Mouse (Mus musculus): ENCODE data around the gene Wsb2. TPM values are rescaled to one million over a fixed set of nuclear protein-coding genes. Genes with fewer than 3 reads are reported as not detected.
"Not testable (repeated sequence)": the region's sequence is repeated elsewhere in the genome, so short reads cannot be mapped to it uniquely, and the experiment has no call there.

The Wsb2 gene
- polyA plus RNA-seq, 1 experiment, result 131 TPM

DNA sequence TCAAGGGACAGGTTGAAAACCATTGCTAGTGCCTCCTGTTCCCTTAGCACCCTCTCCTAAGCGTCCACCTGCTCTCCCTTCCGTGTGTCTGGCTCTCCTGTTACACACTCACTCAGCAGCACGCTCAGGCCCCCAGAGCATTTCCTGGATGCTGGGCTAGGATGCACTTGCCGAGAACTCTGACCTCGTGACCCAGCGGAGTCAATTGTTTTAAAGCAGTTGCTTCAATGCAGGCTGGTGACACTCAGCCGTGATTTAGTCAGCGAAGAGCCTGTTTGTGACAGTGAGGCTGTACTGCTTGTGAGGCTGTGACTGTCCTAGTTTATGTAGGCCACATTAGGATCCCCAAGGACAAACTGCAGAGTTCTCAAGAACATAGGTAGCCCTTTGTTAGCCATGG lies 10.1 kb downstream of the Wsb2 start:
- Histone ChIP-seq H3K4me3 (ENCODE audit: insufficient read depth, poor library complexity, severe bottlenecking) (no peak overlapping the region), H3K36me3 (ENCODE audit: control insufficient read depth, insufficient read depth) (peaks cover 72% of the 10 kb centered on the region), H3ac (ENCODE audit: control insufficient read depth, insufficient read length, low read depth) (no peak overlapping the region), H3K79me2 (ENCODE audit: control insufficient read depth, insufficient read depth) (peaks cover 73% of the 10 kb centered on the region), H3K27me3 (ENCODE audit: control insufficient read depth, insufficient read depth, insufficient read length) (no peaks in the 10 kb centered on the region), H3K79me3 (ENCODE audit: low read depth) (peaks cover 45% of the 10 kb centered on the region)
- TF ChIP-seq USF1 (IDR thresholded peaks at IDR 0.05; ENCODE audit: low read depth) (no peak), MYOG (IDR thresholded peaks at IDR 0.05; ENCODE audit: control insufficient read depth, extremely low read depth, insufficient read length) (no peak), FOSL1 (IDR thresholded peaks at IDR 0.05; ENCODE audit: insufficient read depth, low read length, poor library complexity, severe bottlenecking) (no peak), MAX (IDR thresholded peaks at IDR 0.05) (no peak), CTCF (IDR thresholded peaks at IDR 0.05; ENCODE audit: control insufficient read depth, insufficient read depth, insufficient read length) (no peak), CEBPB (IDR thresholded peaks at IDR 0.05; ENCODE audit: low read depth) (no peak), MYOD1 (IDR thresholded peaks at IDR 0.05; ENCODE audit: control insufficient read depth, insufficient read length, low read depth) (no peak)

DNA sequence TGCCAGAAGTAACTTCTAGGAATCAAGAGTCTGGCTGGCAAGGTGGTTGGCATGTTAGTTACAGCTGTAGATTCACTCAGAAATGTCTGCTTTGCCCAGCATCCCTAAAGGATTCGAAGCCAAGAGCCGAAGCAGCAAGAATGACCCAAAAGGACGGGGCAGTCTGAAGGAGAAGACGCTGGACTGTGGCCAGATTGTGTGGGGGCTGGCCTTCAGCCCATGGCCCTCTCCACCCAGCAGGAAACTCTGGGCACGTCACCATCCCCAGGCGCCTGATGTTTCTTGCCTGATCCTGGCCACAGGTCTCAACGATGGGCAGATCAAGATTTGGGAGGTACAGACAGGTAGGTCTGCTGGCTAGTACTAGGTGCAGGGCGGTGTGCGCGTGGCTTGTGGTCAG lies 13.5 kb downstream of the Wsb2 start:
- Histone ChIP-seq H3K79me3 (ENCODE audit: low read depth) (peaks cover 24% of the 10 kb centered on the region), H3K36me3 (ENCODE audit: control insufficient read depth, insufficient read depth) (peaks cover 72% of the 10 kb centered on the region), H3ac (ENCODE audit: control insufficient read depth, insufficient read length, low read depth) (no peak overlapping the region), H3K4me3 (ENCODE audit: insufficient read depth, poor library complexity, severe bottlenecking) (no peak overlapping the region), H3K27me3 (ENCODE audit: control insufficient read depth, insufficient read depth, insufficient read length) (no peaks in the 10 kb centered on the region), H3K79me2 (ENCODE audit: control insufficient read depth, insufficient read depth) (peaks cover 45% of the 10 kb centered on the region)
- no peak for TF ChIP-seq FOSL1 (IDR thresholded peaks at IDR 0.05; ENCODE audit: insufficient read depth, low read length, poor library complexity, severe bottlenecking)
- no peak for TF ChIP-seq CEBPB (IDR thresholded peaks at IDR 0.05; ENCODE audit: low read depth)

DNA sequence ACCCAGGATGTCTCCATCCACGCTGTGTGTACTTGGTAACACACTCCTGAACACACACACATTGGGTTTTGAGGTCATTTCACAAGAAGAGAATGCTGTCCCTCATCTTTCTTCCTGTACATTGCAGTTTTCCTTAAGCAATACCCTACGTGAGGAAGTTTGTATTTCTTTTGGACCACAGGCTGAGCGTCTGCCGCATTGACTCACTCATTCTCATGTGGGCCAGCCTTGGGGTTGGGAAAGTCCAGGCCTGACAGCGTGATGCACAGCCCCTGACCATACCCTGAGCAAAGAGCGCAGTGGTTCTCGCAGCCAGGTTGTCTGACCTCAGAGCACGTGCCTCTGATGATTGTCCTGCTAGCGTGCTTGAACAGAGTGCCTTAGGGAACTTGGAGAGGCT lies 16.3 kb downstream of the Wsb2 start:
- Histone ChIP-seq H3K79me2 (ENCODE audit: control insufficient read depth, insufficient read depth) (peaks cover 17% of the 10 kb centered on the region), H3ac (ENCODE audit: control insufficient read depth, insufficient read length, low read depth) (no peak overlapping the region), H3K79me3 (ENCODE audit: low read depth) (peaks cover 6% of the 10 kb centered on the region), H3K27me3 (ENCODE audit: control insufficient read depth, insufficient read depth, insufficient read length) (no peaks in the 10 kb centered on the region), H3K36me3 (ENCODE audit: control insufficient read depth, insufficient read depth) (peaks cover 76% of the 10 kb centered on the region), H3K4me3 (ENCODE audit: insufficient read depth, poor library complexity, severe bottlenecking) (no peak overlapping the region)
- TF ChIP-seq CEBPB (IDR thresholded peaks at IDR 0.05; ENCODE audit: low read depth), result no peak

DNA sequence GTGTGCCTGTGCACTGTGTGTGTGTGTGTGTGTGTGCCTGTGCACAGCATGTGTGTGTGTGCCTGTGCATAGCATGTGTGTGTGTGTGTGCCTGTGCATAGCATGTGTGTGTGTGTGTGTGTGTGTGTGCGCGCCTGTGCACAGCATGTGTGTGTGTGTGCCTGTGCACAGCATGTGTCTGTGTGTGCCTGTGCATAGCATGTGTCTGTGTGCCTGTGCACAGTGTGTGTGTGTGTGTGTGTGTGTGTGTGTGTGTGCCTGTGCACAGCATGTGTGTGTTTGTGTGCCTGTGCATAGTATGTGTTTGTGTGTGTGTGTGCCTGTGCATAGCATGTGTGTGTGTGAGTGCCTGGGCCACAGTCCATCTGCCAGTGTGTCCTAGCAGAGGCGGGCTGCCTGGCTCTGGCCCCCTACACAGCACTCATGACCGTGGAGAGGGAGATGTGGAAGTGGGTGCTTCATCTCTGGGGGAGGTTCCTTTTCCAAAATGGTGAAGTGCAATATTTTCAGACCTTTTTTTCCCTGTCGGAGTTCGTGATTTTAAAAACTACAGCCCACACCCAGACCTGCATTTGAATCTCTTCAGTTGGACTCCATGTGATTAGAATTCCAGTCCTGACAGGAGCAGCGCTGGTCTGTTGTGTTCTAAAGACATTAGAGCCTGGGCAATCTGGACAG lies 17.4 kb downstream of the Wsb2 start:
- no peak for TF ChIP-seq MYOG (IDR thresholded peaks at IDR 0.05; ENCODE audit: control insufficient read depth, extremely low read depth, insufficient read length)
- TF ChIP-seq CTCF (IDR thresholded peaks at IDR 0.05; ENCODE audit: control insufficient read depth, insufficient read depth, insufficient read length), result no peak
- no peak for TF ChIP-seq MYOD1 (IDR thresholded peaks at IDR 0.05; ENCODE audit: control insufficient read depth, insufficient read length, low read depth)
- TF ChIP-seq MAX (IDR thresholded peaks at IDR 0.05), result no peak
- H3K27me3 ChIP-seq (ENCODE audit: control insufficient read depth, insufficient read depth, insufficient read length), result no peaks in the 10 kb centered on the region
- H3K36me3 ChIP-seq (ENCODE audit: control insufficient read depth, insufficient read depth), result peaks cover 74% of the 10 kb centered on the region
- peaks cover under 1% of the 10 kb centered on the region for H3K79me3 ChIP-seq (ENCODE audit: low read depth)
- H3K4me3 ChIP-seq (ENCODE audit: insufficient read depth, poor library complexity, severe bottlenecking), result no peak overlapping the region
- peaks cover 6% of the 10 kb centered on the region for H3K79me2 ChIP-seq (ENCODE audit: control insufficient read depth, insufficient read depth)
- no peak overlapping the region for H3ac ChIP-seq (ENCODE audit: control insufficient read depth, insufficient read length, low read depth)

DNA sequence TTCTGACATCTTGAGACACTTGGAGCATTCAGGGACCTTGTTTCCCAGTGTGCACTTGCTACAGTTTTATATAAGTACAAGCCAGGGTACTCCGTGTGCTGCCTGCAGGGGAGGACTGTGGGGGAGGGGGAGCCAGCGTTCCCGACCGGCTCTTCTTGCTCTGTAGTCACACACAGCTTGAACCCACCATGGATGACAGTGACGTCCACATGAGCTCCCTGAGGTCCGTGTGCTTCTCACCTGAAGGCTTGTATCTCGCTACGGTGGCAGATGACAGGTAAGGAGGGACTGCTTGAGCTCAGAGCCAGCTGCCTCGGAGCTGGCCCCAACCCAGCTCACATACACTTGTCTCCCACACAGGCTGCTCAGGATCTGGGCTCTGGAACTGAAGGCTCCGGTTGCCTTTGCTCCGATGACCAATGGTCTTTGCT lies 19.2 kb downstream of the Wsb2 start:
- no peaks in the 10 kb centered on the region for H3K27me3 ChIP-seq (ENCODE audit: control insufficient read depth, insufficient read depth, insufficient read length)
- H3K4me3 ChIP-seq (ENCODE audit: insufficient read depth, poor library complexity, severe bottlenecking), result no peak overlapping the region
- TF ChIP-seq MYOG (IDR thresholded peaks at IDR 0.05; ENCODE audit: control insufficient read depth, extremely low read depth, insufficient read length) (no peak), CTCF (IDR thresholded peaks at IDR 0.05; ENCODE audit: control insufficient read depth, insufficient read depth, insufficient read length) (no peak), MYOD1 (IDR thresholded peaks at IDR 0.05; ENCODE audit: control insufficient read depth, insufficient read length, low read depth) (no peak), MAX (IDR thresholded peaks at IDR 0.05) (no peak), USF1 (IDR thresholded peaks at IDR 0.05; ENCODE audit: low read depth) (no peak), FOSL1 (IDR thresholded peaks at IDR 0.05; ENCODE audit: insufficient read depth, low read length, poor library complexity, severe bottlenecking) (no peak), CEBPB (IDR thresholded peaks at IDR 0.05; ENCODE audit: low read depth) (no peak)
- H3K36me3 ChIP-seq (ENCODE audit: control insufficient read depth, insufficient read depth), result peaks cover 76% of the 10 kb centered on the region
- no peak overlapping the region for H3ac ChIP-seq (ENCODE audit: control insufficient read depth, insufficient read length, low read depth)
- no peaks in the 10 kb centered on the region for H3K79me2 ChIP-seq (ENCODE audit: control insufficient read depth, insufficient read depth)
- no peaks in the 10 kb centered on the region for H3K79me3 ChIP-seq (ENCODE audit: low read depth)

DNA sequence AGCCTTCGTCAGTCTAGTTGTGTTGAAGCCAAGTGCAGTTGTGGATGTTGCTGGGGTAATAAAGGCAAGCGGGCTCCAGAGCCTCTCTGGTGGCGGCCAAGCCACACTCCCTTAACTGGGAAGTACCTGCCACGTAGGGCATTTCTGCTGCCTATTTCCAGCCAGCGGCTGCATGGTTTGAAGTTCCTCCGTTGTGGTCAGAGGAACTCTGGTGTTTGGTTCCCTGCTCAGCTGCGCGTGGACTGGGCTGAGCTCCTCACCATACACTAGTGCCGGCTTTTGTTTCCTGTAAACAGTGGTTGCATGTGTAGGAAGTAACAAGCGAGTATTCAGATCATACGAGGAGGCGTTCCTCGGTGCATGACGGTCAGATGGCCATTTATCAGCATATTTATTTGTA lies 20.6 kb downstream of the Wsb2 start:
- not testable (repeated sequence) for H3ac ChIP-seq (ENCODE audit: control insufficient read depth, insufficient read length, low read depth); H3K27me3 ChIP-seq (ENCODE audit: control insufficient read depth, insufficient read depth, insufficient read length); H3K79me2 ChIP-seq (ENCODE audit: control insufficient read depth, insufficient read depth); H3K4me3 ChIP-seq (ENCODE audit: insufficient read depth, poor library complexity, severe bottlenecking); H3K79me3 ChIP-seq (ENCODE audit: low read depth)
- peaks cover 82% of the 10 kb centered on the region for H3K36me3 ChIP-seq (ENCODE audit: control insufficient read depth, insufficient read depth)
